Mouse (Mus musculus): ENCODE data around the gene Vmn1r188.
"Not testable (repeated sequence)": the region's sequence is repeated elsewhere in the genome, so short reads cannot be mapped to it uniquely, and the experiment has no call there.

Vmn1r188 gene

GRCm38 (mm10) chr13:22084140-22084539, at the start of gene Vmn1r188:
Gene Vmn1r188, plus strand, starts transcription at chr13:22084440.
- DNase-seq (ENCODE audit: low spot score), result not testable (repeated sequence)

GRCm38 (mm10) chr13:22034443-22035266, 49.6 kb upstream of the Vmn1r188 start:
- peak; percentile 37 for DNase-seq (ENCODE audit: low spot score)

GRCm38 (mm10) chr13:22035267-22036148, 48.7 kb upstream of the Vmn1r188 start, which contains the start of the genes Hist1h2ah and Hist1h2bk:
Gene Hist1h2ah, minus strand, starts transcription at chr13:22035568.
Gene Hist1h2bk, plus strand, starts transcription at chr13:22035870.
- DNase-seq (ENCODE audit: low spot score), result peak; percentile 95

- peak; percentile 60 for DNase-seq (ENCODE audit: low spot score)
Observed at GRCm38 (mm10) chr13:22036149-22036956, 47.9 kb upstream of the Vmn1r188 start.

- DNase-seq (ENCODE audit: low spot score), result no peak
Observed at GRCm38 (mm10) chr13:22036986-22037385, 47.3 kb upstream of the Vmn1r188 start.

- no peak for DNase-seq (ENCODE audit: low spot score)
Observed at GRCm38 (mm10) chr13:22037415-22037814, 46.8 kb upstream of the Vmn1r188 start.

- no peak for DNase-seq (ENCODE audit: low spot score)
Observed at GRCm38 (mm10) chr13:22039364-22039763, 44.9 kb upstream of the Vmn1r188 start.

GRCm38 (mm10) chr13:22039951-22040463, 44.2 kb upstream of the Vmn1r188 start:
- DNase-seq (ENCODE audit: low spot score), result no peak

- DNase-seq (ENCODE audit: low spot score), result peak; percentile 47
Observed at GRCm38 (mm10) chr13:22040464-22041141, 43.6 kb upstream of the Vmn1r188 start.

- DNase-seq (ENCODE audit: low spot score), result peak; percentile 98
Observed at GRCm38 (mm10) chr13:22041142-22041536, 43.1 kb upstream of the Vmn1r188 start, which contains the start of gene Hist1h4i. Gene Hist1h4i, minus strand, starts transcription at chr13:22041362.

GRCm38 (mm10) chr13:22041651-22042567, 42.3 kb upstream of the Vmn1r188 start:
- peak; percentile 52 for DNase-seq (ENCODE audit: low spot score)

GRCm38 (mm10) chr13:22042568-22043502, 41.4 kb upstream of the Vmn1r188 start, which contains the start of the genes Hist1h2ag and Hist1h2bj:
Gene Hist1h2ag, minus strand, starts transcription at chr13:22042944.
Gene Hist1h2bj, plus strand, starts transcription at chr13:22043214.
- DNase-seq (ENCODE audit: low spot score), result peak; percentile 98

GRCm38 (mm10) chr13:22043503-22044431, 40.5 kb upstream of the Vmn1r188 start:
- peak; percentile 78 for DNase-seq (ENCODE audit: low spot score)

GRCm38 (mm10) chr13:22044432-22045155, 39.6 kb upstream of the Vmn1r188 start:
- no peak for DNase-seq (ENCODE audit: low spot score)

GRCm38 (mm10) chr13:22045311-22045710, 38.9 kb upstream of the Vmn1r188 start:
- no peak for DNase-seq (ENCODE audit: low spot score)

- no peak for DNase-seq (ENCODE audit: low spot score)
Observed at GRCm38 (mm10) chr13:22049041-22049440, 35.2 kb upstream of the Vmn1r188 start.

Data from adipocyte (in vitro differentiated cells).